Mouse (Mus musculus) forebrain, embryonic 13.5 days (tissue): ENCODE data around the gene Bbof1. TPM values are rescaled to one million over a fixed set of nuclear protein-coding genes. Genes with fewer than 3 reads are reported as not detected.
A peak's percentile ranks its signal among the peaks of the same experiment; 100 is the strongest.

Experiments
- ATAC-seq: fragments of 200-750 bp; cut with Nextera tagmentation; 2 replicates; pipeline ENCODE4 v1.8.0; 2017
- H3K27ac ChIP-seq: fragments of 300-500 bp; sonication (generic); 2 replicates; pipeline ENCODE4 v1.5.1; 2015; ENCODE audit warnings: inconsistent platforms, mild to moderate bottlenecking, moderate library complexity
- H3K27me3 ChIP-seq: fragments of 300-500 bp; sonication (generic); 2 replicates; pipeline ENCODE4 v1.6.1; 2015; ENCODE audit warnings: mild to moderate bottlenecking, inconsistent platforms
- H3K36me3 ChIP-seq: fragments of 300-500 bp; sonication (generic); 2 replicates; pipeline ENCODE4 v1.6.1; 2015; ENCODE audit warnings: mild to moderate bottlenecking, inconsistent platforms; ENCODE audit not compliant: poor library complexity, severe bottlenecking
- H3K4me1 ChIP-seq: fragments of 300-500 bp; sonication (generic); 2 replicates; pipeline ENCODE4 v1.6.1; 2015; ENCODE audit warnings: inconsistent platforms
- H3K4me2 ChIP-seq: fragments of 300-500 bp; sonication (generic); 2 replicates; pipeline ENCODE4 v1.6.1; 2015; ENCODE audit warnings: inconsistent platforms, mild to moderate bottlenecking, moderate library complexity
- H3K4me3 ChIP-seq: fragments of 300-500 bp; sonication (generic); 2 replicates; pipeline ENCODE4 v1.5.1; 2015; ENCODE audit warnings: mild to moderate bottlenecking, inconsistent platforms
- H3K9ac ChIP-seq: fragments of 300-500 bp; sonication (generic); 2 replicates; pipeline ENCODE4 v1.6.1; 2015; ENCODE audit warnings: mild to moderate bottlenecking, inconsistent platforms
- H3K9me3 ChIP-seq: fragments of 300-500 bp; sonication (generic); replicated peaks from 2 replicates; pipeline ENCODE4 v1.6.1; 2016; ENCODE audit warnings: inconsistent platforms
- WGBS: fragments of 180-500 bp; shearing (Covaris S2); methylation state at CpG from one replicate; pipeline ENCODE4 v1.1.7; 2015; 5-methylcytosine and 5-hydroxymethylcytosine counted together
- polyA plus RNA-seq: library from polyadenylated mRNA; unstranded; fragments of >200 nt; fragmentation: Nextera tagmentation; extraction: Ambion mirVana; gene quantifications from 2 replicates; pipeline ENCODE4 v1.2.1, GENCODE M21; 2015

Bbof1 gene
- polyA plus RNA-seq, 1 experiment from 2014 or later, result 2.6 TPM

- Histone ChIP-seq H3K27ac (no peak overlapping the region), H3K4me1 (peaks cover 23% of the 10 kb centered on the region), H3K9me3 (no peaks in the 10 kb centered on the region), H3K27me3 (peaks cover 4% of the 10 kb centered on the region; the same call in 1 of the 2 replicates), H3K4me3 (peak overlapping the region; percentile 85), H3K4me2 (peak overlapping the region; percentile 99), H3K36me3 (no peaks in the 10 kb centered on the region), H3K9ac (peak overlapping the region; percentile 70; the same call in 1 of the 2 replicates)
- ATAC-seq, result no peak
- 61% methylated on average over 10 of the region's 10 CpGs for WGBS
These were observed 41.0 kb downstream of the Bbof1 start for GRCm38 (mm10) chr12:84449887-84450286.

GRCm38 (mm10) chr12:84450351-84450717, 41.5 kb downstream of the Bbof1 start:
- Histone ChIP-seq H3K9me3 (no peaks in the 10 kb centered on the region), H3K4me3 (peak overlapping the region; percentile 85), H3K27ac (0 out of 2 replicates have a peak overlapping the region, but pooled peaks have one; percentile 33), H3K4me2 (peak overlapping the region; percentile 99), H3K9ac (peak overlapping the region; percentile 70), H3K27me3 (peaks cover 4% of the 10 kb centered on the region; the same call in 1 of the 2 replicates), H3K4me1 (peaks cover 23% of the 10 kb centered on the region), H3K36me3 (0 out of 2 replicates have a peak, but pooled peaks cover 2% of the 10 kb centered on the region)
- ATAC-seq, result no peak
- 1% methylated on average over 6 of the region's 6 CpGs for WGBS

- H3K36me3 ChIP-seq, result 0 out of 2 replicates have a peak, but pooled peaks cover 2% of the 10 kb centered on the region
- no peaks in the 10 kb centered on the region for H3K9me3 ChIP-seq
- H3K4me3 ChIP-seq, result peak within 1 kb of the TSS; percentile 85
- H3K4me2 ChIP-seq, result peak within 1 kb of the TSS; percentile 99
- H3K9ac ChIP-seq, result peak within 1 kb of the TSS; percentile 76
- H3K4me1 ChIP-seq, result peaks cover 23% of the 10 kb centered on the region
- WGBS, result under 1% methylated on average over 49 of the region's 49 CpGs
- peaks cover 4% of the 10 kb centered on the region; the same call in 1 of the 2 replicates for H3K27me3 ChIP-seq
- peak within 1 kb of the TSS; percentile 33 for H3K27ac ChIP-seq
- ATAC-seq, result peak; percentile 99
These were observed 42.1 kb downstream of the Bbof1 start, which contains the start of the genes Aldh6a1 and Lin52 for GRCm38 (mm10) chr12:84450718-84451646. TSS of gene Aldh6a1 (minus strand) at chr12:84451004. TSS of gene Lin52 (plus strand) at chr12:84451422.

- H3K9ac ChIP-seq, result peak overlapping the region; percentile 76
- H3K27ac ChIP-seq, result peak overlapping the region; percentile 32
- H3K36me3 ChIP-seq, result 0 out of 2 replicates have a peak, but pooled peaks cover 2% of the 10 kb centered on the region
- peak overlapping the region; percentile 85 for H3K4me3 ChIP-seq
- H3K4me2 ChIP-seq, result peak overlapping the region; percentile 99
- ATAC-seq, result no peak
- H3K4me1 ChIP-seq, result peaks cover 23% of the 10 kb centered on the region
- WGBS, result 2% methylated on average over 11 of the region's 11 CpGs
- peaks cover 4% of the 10 kb centered on the region; the same call in 1 of the 2 replicates for H3K27me3 ChIP-seq
- H3K9me3 ChIP-seq, result no peaks in the 10 kb centered on the region
These were observed 42.9 kb downstream of the Bbof1 start for GRCm38 (mm10) chr12:84451801-84452200.

GRCm38 (mm10) chr12:84456911-84457310, 48.0 kb downstream of the Bbof1 start:
- ATAC-seq, result no peak
- no peak overlapping the region for H3K4me3 ChIP-seq
- H3K9me3 ChIP-seq, result no peaks in the 10 kb centered on the region; the same call in 1 of the 2 replicates
- WGBS, result 96% methylated on average over 3 of the region's 3 CpGs
- H3K4me2 ChIP-seq, result no peak overlapping the region
- H3K27ac ChIP-seq, result no peak overlapping the region
- peaks cover 13% of the 10 kb centered on the region for H3K4me1 ChIP-seq
- peaks cover 31% of the 10 kb centered on the region for H3K36me3 ChIP-seq
- no peaks in the 10 kb centered on the region for H3K27me3 ChIP-seq
- no peak overlapping the region for H3K9ac ChIP-seq

- Histone ChIP-seq H3K27me3 (no peaks in the 10 kb centered on the region), H3K9me3 (no peaks in the 10 kb centered on the region; the same call in 1 of the 2 replicates), H3K4me2 (no peak overlapping the region), H3K4me1 (no peaks in the 10 kb centered on the region), H3K4me3 (no peak overlapping the region), H3K36me3 (peaks cover 55% of the 10 kb centered on the region), H3K9ac (no peak overlapping the region), H3K27ac (no peak overlapping the region)
- 62% methylated on average over 1 of the region's 1 CpGs for WGBS
- no peak for ATAC-seq
These were observed 51.0 kb downstream of the Bbof1 start for GRCm38 (mm10) chr12:84459845-84460244.

GRCm38 (mm10) chr12:84461416-84461815, 52.5 kb downstream of the Bbof1 start:
- H3K4me3 ChIP-seq, result no peak overlapping the region
- no peaks in the 10 kb centered on the region for H3K27me3 ChIP-seq
- no peak overlapping the region for H3K27ac ChIP-seq
- no peak overlapping the region for H3K9ac ChIP-seq
- peaks cover 57% of the 10 kb centered on the region for H3K36me3 ChIP-seq
- H3K4me2 ChIP-seq, result no peak overlapping the region
- no peaks in the 10 kb centered on the region for H3K4me1 ChIP-seq
- H3K9me3 ChIP-seq, result no peaks in the 10 kb centered on the region; the same call in 1 of the 2 replicates
- no peak for ATAC-seq
- WGBS, result 92% methylated on average over 5 of the region's 5 CpGs

- no peak for ATAC-seq
- Histone ChIP-seq H3K9ac (no peak overlapping the region; the same call in 1 of the 2 replicates), H3K36me3 (peaks cover 56% of the 10 kb centered on the region)
These were observed 54.0 kb downstream of the Bbof1 start for GRCm38 (mm10) chr12:84462856-84463255.

GRCm38 (mm10) chr12:84468701-84469100, 59.8 kb downstream of the Bbof1 start:
- Histone ChIP-seq H3K27me3 (no peaks in the 10 kb centered on the region), H3K27ac (no peak overlapping the region), H3K4me1 (no peaks in the 10 kb centered on the region), H3K4me3 (no peak overlapping the region), H3K9me3 (no peaks in the 10 kb centered on the region), H3K9ac (no peak overlapping the region), H3K4me2 (no peak overlapping the region), H3K36me3 (peaks cover 31% of the 10 kb centered on the region)
- WGBS, result 2% methylated on average over 1 of the region's 1 CpGs
- 0 out of 2 replicates have a peak, but pooled peaks have one; percentile 24 for ATAC-seq

More at GRCm38 (mm10) chr12:84462856-84463255, 54.0 kb downstream of the Bbof1 start:
- WGBS, result 84% methylated on average over 3 of the region's 3 CpGs
- H3K4me2 ChIP-seq, result no peak overlapping the region
- no peaks in the 10 kb centered on the region; the same call in 1 of the 2 replicates for H3K9me3 ChIP-seq
- H3K4me3 ChIP-seq, result no peak overlapping the region
- no peaks in the 10 kb centered on the region for H3K27me3 ChIP-seq
- no peaks in the 10 kb centered on the region for H3K4me1 ChIP-seq
- peak overlapping the region; percentile 31; the same call in 1 of the 2 replicates for H3K27ac ChIP-seq

GRCm38 (mm10) chr12:84478937-84479336, 70.1 kb downstream of the Bbof1 start:
- Histone ChIP-seq H3K27ac (no peak overlapping the region), H3K27me3 (no peaks in the 10 kb centered on the region), H3K9ac (no peak overlapping the region), H3K9me3 (no peaks in the 10 kb centered on the region), H3K4me3 (no peak overlapping the region), H3K4me2 (no peak overlapping the region), H3K36me3 (peaks cover 12% of the 10 kb centered on the region), H3K4me1 (no peaks in the 10 kb centered on the region)
- ATAC-seq, result no peak
- whole genome bisulfite sequencing, result 95% methylated on average over 7 of the region's 7 CpGs

- no peaks in the 10 kb centered on the region for H3K9me3 ChIP-seq
- no peaks in the 10 kb centered on the region for H3K27me3 ChIP-seq
These were observed 72.4 kb downstream of the Bbof1 start for GRCm38 (mm10) chr12:84481251-84481650.

More at GRCm38 (mm10) chr12:84481251-84481650, 72.4 kb downstream of the Bbof1 start:
- 59% methylated on average over 2 of the region's 2 CpGs for WGBS
- Histone ChIP-seq H3K9ac (no peak overlapping the region), H3K27ac (no peak overlapping the region), H3K4me3 (no peak overlapping the region), H3K4me1 (no peaks in the 10 kb centered on the region), H3K4me2 (no peak overlapping the region), H3K36me3 (peaks cover 8% of the 10 kb centered on the region)
- ATAC-seq, result no peak
